Mouse (Mus musculus): ENCODE results near the gene Rpn2.

Gene Rpn2

DNA sequence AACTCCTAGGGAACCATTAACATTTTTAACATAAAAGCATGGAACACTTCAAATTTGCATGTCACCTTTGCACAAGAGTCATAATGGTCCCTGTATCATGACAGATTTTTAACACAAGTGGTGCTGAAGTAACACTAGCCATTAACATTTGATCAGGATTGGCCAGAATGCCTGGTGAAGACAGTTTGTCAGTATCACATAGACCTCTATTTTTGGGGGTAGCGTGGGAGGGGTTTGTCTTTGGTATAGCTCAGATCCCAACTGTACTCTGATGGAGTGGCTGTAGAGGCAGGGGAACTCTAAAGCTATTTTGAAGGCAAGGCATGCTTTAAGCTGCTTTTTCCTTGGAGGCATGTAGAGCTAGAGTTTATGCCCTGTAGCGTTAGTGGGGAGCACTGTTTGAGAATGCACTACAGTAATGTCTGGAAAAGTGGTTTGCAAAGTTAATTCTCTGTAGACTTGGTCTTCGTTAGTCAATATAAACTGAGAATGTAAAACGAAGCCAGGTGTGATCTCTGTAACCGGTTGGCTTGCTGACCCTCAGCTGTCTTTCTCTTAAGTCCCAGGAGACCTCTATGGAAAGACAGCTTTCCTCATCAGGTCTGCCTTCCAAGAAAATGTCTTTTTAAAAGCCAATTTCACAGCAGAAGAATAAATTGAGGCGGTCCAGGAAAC is 32.3 kb downstream of the Rpn2 start:
- no peak for DNase-seq (ENCODE audit: low spot score)

DNA sequence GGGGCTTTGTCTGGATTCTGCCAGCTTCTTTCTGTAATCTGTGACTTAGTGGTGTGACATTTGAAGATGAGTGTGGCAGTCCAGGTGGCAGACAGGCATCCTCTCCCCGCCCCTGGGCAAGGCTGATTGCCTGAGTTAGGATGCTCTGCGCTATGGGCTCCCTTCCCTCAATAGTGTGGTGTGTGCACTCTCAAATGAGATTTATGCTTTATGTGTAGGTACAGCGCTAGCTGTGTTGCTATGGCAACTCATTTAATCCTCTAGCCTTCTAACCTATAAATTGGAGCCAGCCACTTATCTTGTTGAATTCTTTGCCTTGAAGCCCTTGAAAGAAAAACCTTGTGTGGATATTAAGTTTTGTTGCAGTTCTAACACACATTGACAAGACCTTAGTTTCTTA is 34.9 kb downstream of the Rpn2 start:
- DNase-seq (ENCODE audit: low spot score) = no peak

DNA sequence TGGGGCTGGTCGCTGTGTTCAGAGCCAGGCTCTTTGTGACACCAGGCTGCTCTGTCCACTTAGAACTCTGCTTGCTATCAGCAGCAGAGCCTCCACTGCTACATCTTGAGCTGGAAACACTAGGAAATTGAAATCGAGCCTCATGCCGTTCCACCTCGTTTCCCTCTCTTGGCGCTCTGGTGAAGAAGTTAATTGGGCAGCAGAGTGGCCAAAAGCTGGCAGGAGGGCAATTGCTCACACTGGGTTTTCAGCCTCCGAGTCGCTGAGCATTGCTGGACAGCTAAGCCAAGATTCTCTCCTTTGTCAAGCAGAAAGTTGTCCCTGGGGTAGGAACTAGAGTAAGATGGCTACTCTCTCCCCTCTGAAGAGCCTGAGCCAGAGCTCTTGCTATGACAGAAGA is 35.5 kb downstream of the Rpn2 start:
- no peak for DNase-seq (ENCODE audit: low spot score)

DNA sequence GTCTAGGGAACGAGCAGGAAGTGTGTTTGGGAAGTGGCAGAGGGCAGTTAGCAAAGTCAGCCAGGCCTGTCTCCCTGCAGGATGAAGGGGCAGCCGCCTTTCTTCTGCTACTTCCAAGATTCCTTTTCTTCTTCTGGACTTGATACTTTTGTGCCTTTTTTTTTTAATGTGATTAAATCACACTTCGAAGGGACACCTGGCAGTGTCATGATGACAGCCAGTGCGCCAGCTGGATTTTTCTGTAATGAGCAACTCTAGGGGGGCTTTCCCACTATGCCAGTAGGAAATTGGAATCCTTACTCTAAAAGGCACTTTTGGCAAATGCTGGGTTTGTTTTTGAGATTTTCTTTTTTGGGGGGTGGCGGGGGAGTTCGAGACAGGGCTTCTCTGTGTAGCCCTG is 36.7 kb downstream of the Rpn2 start:
- DNase-seq (ENCODE audit: low spot score) = no peak

DNA sequence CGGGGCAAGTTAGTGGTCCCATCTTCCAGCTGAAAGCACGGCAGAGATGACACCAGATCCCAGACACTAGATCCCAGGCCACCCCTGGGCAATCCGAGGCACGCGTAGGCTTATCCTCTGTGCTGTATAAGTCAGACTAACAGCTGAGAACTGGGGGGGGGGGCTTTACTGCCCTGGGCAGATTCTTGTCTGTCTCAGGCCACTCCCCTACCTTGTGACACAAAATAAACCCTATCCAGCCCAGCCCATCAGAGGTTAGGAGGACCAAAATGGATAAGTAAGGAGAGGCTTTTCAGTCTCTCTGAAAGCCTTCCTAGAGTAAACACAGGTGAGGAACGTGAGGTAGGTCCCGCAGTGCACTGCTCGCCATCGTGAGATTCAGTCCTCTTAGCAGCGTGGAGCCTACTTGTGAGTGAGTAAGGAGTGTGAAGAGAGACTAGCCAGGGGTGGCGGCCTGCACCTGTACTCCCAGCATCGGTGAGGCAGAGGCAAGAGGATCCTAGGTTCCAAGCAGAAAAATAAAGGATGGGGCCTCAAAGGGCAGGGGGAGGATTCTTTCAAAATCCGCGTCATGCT is 37.6 kb downstream of the Rpn2 start:
- no peak for DNase-seq (ENCODE audit: low spot score)

DNA sequence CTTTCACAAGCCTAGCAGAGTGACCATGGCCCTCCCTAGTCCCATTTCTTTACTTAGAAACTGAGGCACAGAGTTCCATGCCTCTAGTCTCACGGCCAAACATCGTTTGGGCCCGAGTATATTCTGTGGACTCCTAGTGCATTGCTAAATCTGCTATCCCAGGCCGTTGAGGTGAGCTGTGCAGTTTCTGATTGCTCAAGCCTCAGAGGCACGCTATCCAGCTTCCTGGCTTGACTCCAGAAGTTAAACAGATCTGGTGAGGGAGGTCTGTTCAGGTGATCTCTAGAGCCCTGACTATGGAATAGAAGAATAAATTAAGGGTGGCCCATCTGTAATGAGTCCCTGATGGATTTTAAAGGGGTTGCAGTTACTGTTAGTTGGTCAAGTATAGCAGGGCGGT is 38.4 kb downstream of the Rpn2 start:
- no peak for DNase-seq (ENCODE audit: low spot score)

DNA sequence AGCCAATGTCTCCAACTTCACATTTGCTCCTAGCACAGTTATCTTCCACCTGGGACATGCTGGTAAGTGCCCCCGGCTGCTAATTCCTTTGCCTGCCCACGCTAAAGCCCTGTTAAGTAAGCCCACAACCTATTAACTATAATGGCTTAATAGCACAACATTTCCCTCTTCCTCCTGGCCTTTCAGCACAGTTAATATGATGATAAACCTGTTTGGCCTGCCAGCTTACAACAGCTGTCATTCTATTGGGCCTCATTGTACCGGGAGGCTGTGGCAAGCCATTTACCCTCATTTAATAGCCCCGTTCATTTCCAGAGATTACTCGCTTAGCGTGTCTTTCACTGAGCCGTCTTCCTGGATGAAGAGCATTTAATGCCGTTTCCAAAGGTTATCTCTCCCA is 41.3 kb downstream of the Rpn2 start:
- DNase-seq (ENCODE audit: low spot score) = no peak

DNA sequence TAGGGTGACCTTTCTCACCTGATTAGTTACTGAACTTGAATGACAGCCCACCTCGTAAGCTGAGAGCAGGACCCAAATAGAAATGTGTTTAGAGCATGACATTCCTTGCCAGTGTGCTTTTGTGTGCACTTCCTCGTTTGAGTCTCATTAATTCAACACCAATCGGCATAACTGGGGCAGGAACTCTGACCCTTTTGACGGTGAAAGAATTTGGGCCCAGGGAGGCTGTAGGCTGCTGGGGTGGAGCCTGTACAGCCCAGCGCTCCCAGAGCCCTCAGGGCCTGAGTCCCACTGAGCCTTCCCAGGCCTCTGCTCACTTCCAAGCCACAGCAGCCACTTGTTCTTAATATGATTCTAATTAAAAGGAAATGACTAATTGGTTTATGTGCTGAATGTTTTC is 42.1 kb downstream of the Rpn2 start:
- DNase-seq (ENCODE audit: low spot score) = no peak

DNA sequence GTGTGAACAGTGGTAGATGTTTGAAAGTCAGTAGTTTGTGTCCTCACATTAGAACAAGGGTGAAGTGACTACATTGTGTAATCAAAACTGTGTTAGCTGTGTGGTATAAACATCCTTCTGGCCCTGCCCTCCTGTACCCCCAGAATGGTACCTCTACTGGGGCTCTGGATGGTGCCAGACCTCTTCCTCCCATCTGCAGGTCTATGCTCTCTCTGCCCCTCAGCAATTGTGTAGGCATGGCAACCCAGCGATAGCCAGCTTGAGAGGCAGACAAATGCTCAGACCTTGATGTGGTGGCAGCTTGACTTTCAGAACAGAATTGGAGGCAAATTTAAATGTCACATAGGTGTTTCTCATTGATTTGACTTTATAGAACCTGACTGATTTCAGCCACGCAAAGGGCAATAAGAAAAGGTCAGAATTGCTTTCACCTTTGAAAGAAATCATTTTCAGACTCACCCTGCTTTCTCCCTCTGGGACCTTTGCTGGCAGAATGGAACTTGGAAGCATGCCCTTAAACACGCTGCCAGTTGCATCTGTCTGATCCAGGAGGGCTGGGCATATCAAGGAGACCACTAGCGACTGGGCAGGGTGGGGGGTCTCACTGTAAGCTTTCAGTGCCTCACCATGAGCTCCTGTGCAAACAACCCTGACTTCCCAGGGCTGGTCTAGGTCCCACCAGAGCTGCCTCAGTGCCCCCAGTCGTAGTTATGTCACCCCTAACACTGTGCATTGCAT is 43.4 kb downstream of the Rpn2 start:
- no peak for DNase-seq (ENCODE audit: low spot score)

DNA sequence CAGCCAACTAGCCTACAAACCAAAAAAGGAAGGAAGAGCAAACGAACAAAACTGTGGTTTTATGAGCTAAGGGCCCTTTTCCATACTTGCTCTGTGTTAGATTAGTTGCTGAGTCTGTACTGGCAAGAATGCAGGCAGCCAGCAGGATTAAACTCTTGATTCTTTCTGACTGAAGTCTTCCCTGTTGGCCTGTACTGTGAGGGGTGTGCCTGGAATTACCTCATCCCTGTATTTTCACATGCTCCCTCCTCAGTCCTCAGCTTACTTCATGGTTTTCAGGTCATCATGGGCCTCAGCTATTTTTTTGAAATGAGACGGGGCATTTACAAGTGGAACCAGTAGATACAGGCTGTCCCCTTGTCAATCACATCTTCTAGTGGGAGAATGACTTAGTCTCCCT is 46.4 kb downstream of the Rpn2 start:
- DNase-seq (ENCODE audit: low spot score) = no peak

DNA sequence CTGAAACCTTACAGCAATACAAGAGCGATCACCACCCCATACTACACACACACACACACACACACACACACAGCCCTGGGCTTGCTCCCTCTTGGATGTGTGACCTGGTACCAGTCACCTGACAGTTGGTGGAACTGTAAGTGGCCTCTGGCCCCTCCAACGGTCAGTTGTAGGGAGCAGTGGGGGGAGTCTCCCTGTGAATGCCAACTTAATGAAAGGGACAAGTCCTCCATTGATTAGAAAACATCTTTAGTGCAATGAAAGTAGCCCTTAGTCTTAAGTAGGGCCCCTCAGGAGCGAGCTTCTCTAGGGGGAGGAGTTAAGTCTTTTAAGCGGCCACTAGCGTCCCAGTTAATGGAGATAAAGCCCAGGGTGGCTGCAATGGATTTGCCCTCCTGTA is 49.3 kb downstream of the Rpn2 start:
- no peak for DNase-seq (ENCODE audit: low spot score)

DNA sequence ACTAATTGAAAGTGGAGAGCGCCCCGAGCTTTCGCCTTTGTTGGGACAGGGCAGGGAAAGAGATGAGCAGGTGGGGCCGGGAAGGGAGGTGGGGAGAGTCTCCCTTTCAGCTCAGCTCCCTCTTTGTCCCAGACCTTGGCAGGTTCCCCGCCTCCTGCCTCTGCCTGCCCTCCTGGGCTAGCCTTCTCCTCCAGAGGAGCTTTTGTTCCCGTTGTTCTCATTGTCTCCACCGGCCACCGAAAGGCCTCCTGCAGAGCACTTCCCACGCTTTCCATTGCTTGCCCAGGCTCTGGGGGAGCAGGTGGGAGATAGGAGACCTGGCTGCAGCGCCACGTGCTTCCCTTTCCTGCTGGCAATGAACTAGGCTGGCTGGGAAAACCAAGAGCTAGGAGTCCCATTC is 49.8 kb downstream of the Rpn2 start:
- DNase-seq (ENCODE audit: low spot score) = no peak

DNA sequence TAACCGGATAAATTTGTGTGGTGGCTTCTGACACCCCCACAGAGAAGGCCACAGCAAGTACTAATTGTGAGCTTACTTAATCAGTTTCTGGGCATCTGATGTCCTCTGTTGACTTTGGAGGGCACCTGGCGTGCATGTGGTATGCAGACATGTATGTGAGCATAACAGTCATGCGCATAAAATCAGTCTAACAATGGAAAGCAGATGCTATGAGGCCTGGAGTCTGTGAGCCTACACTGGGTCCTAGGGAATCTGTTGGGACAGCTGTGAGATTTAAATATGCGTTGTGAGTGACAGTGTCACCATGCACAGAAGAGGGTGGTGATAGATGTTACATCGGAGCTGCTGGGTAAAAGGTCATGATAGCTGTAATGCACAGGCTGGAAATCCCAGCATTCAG is 53.2 kb downstream of the Rpn2 start:
- DNase-seq (ENCODE audit: low spot score) = no peak

DNA sequence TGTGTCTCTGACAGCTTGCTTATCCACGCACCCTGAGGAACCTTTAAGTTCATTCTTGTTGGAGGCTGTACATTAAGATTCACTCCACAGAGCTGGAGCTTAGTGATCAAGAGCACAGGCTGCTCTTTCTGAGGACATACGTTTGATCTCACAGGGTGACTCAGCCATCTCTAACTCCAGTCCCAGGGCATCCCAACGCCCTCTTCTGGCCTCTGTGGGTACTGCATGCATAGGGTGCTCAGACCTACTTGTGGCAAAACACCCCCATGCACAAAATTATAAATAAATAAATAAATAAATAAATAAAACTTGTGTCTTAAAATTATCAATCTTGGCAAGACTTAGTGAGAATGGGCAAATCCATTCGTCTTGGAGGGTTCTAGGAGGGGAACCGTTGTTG is 59.8 kb downstream of the Rpn2 start:
- peak; percentile 57 for DNase-seq (ENCODE audit: low spot score)

DNA sequence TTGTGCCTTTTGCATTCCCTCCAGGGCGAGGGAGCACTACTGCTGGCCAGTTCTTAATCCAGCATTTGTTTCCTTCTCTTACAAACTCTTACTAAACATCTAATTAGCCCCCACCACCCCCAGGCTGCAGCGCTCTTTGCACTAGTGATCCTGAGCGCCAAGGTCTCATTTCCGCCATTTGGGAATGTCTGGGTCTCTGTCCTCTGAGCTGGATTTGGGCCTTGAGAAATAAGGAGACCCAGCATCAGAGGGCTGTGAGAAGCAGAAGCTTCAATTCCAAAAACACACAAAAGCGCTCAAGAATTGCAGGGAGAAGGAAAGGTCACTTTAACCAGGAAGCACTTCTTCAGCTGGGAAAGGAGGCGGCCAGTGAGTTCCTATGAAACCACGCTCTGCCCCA is 60.7 kb downstream of the Rpn2 start:
- no peak for DNase-seq (ENCODE audit: low spot score)

DNA sequence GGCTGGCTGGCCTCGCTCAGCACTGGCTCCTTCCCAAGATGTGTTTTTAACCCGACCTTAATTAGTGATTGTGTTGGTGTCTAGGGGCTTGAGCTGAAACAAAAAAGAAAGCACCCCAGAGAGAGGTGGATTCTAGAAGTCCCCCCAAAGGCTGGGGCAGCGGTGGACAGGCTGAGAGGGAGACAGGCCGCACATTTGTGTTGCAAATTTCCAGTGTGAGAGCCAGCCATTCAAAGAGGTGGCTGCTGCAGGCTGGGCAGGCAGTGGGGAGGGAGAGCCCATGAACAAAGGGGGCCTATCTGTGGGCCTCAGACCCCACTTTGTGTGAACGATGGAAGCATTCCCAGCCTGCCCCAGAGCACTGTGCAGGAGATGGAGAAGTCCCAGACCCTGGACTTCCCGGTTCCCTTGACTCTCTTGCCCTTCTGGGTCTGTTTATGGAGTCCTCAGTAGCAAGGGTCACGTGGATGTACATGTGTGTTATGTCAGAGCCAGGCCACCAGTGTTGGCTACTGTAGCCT is 61.5 kb downstream of the Rpn2 start:
- DNase-seq (ENCODE audit: low spot score) = peak; percentile 20

DNA sequence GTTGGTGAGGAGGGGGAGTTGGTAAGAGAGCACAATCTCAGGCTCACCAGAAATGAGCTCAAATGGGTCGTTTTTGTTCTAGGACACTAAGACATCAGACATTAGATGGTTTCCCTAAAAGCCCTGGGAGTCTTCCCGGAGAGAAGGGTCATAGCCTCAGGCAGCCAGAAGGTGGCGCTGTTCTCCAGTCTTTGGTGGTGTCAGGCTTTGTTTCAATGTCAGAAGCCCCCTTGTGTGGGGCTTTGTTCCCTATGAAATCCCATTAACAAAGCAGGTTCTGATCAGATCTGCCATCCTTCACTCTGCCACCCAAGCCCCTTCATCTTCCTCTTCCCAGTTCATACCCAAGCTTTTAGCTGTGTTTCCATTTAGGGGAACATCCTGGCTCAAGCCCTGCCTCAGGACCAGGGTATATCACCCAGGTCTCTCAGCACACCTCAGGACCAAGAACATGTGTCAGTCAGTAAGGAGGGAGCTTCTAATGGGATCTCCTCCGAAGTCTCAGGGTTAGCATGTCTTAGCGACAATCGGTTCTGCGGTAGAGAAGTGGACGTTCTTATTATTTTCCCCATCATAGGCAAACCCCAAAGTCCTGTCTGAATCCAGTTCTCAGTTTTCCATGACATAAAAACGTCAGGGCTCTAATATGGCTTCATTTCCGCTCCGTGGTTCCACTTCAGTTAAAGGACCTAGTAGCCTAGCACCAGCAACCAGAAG is 62.9 kb downstream of the Rpn2 start:
- peak; percentile 78 for DNase-seq (ENCODE audit: low spot score)

DNA sequence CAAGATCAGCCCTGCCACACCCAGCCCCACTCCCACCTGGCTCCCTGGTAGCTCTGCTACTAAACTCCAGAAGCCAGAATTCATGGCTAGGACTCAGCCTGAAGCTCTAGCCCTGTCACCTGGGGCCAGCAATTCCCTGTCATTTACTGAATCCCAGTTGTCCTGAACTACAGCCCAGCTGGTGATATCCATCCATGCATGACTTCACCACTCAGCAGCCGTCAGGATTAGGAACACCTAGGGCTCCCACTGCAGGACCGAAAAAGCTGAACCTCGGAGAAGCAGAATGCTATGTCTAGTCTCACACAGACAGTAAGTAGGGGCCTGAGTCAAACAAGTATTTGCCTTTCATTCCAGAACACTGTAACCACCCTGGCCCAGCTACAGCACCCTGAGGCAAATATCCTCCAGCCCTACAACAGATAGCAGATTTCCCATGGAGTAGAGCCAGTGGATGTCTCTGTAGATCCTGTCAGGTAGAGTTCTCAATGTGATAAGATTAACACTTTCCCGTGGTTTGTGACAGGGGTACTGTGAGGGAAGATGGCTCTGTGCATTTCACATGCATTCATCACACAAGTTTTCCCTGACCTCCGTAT is 63.6 kb downstream of the Rpn2 start:
- no peak for DNase-seq (ENCODE audit: low spot score)

DNA sequence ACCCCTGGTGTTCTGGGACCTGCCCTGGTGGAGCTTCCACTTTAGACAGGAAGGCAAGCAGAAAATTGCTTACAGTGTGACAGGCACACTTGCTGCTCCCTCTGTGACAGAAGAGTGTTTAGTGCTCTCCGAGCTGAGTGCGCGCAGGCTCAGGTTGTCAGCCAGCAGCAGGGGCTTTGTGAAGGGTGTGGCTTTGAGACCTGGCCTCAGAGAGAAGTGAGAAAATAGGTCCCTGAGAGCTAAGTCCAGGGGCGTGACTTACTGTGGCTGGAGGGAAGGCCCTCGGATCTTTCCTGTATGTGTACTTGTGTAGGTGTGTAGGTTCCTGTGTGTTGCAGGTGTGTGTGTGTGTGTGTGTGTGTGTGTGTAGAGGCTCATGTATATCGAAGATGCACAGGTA is 64.5 kb downstream of the Rpn2 start:
- DNase-seq (ENCODE audit: low spot score) = no peak

DNA sequence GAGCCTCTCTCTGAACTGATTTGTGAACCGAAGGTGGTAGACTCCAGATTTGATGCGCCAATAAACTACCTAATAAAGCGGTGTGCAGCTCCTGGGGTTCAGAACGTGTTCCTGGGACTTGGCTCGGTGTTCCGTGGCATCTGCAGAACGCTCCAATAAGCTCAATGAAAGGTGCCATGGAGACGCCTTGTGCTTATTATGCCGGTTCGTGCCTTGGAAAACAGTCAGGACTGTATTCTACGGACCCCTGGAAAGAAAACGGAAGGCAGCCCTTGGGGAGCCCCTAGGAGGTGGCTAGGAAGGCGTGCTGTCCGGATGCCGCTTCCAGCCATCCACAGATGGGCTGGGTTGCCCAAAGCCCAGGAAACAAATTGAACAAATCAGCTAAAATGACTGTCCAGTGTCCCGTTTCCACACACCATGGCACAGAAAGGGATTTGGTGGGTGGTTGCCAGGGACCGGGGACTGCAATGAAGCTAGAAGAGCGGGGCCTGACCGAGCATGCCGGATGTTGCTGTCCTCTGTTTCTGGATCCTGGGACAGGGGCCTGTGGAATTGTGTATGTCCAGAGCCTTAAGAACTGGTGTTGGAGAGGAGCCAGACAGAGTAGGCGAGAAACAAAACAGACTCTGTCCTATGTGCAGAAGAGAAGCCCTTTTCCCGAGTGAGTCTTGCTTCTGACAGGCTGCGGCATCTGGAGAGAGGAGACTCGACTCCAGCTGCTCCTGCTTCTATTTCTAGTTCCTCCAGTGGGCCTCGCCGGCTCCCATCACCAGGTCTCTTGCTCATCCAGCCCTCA is 68.7 kb downstream of the Rpn2 start, which contains the start of gene Ghrh:
Gene Ghrh, minus strand, starts transcription at position 146 of the 799 bp plus-strand sequence.
- peak; percentile 64 for DNase-seq (ENCODE audit: low spot score)

DNA sequence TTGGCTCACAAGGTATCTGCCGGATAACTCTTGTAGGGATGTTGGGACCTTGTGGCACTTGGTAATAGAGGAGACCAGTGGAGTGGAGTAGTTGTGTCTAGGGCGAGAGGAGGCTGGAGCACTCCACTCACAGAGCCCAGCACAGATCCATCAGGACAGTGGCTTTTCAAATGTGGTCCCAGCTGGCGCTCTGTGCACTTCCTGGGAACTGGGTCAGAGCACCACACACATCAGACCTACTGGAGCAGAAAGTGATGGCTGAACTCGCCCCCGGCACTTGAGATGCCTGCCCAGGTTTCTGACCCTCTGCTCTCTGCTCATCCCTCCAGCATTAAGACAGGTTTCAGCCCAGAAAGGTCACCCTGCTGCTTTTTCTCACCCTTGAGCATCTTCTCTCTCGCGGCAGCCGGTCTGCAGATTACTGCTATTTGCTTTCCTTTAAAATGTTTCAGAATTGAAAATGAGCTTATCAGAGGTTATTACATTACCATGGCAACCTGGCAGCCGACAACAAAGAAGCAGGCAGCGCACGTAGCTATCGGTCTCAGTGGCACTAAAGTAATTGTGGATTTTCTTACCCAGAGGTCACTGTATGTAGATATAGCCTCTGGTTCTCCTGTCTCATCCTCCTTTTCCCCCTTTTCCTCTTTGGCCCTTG is 70.4 kb downstream of the Rpn2 start:
- DNase-seq (ENCODE audit: low spot score) = no peak

Measured in adipocyte (in vitro differentiated cells).